Mouse (Mus musculus): Measurements from ENCODE around the gene Alox15. TPM values are rescaled to one million over a fixed set of nuclear protein-coding genes. Genes with fewer than 3 reads are reported as not detected.
A peak's percentile ranks its signal among the peaks of the same experiment; 100 is the strongest.
"Not testable (repeated sequence)": the region's sequence is repeated elsewhere in the genome, so short reads cannot be mapped to it uniquely, and the experiment has no call there.

Gene Alox15
- total RNA-seq (2021), result 1 to 10 TPM; 5.2 to 8.1 TPM
- long read RNA-seq, experiment 1, transcript Alox15-201 (14 exons, 2,409 nt), result major isoform, 12 of 15 reads
- long read RNA-seq, experiment 1, partial matches to known transcripts, result 2 of 15 reads
- long read RNA-seq, experiment 1, other reads (novel, unspliced or antisense), result 1 of 15 reads
- long read RNA-seq, experiment 2, partial matches to known transcripts, result 0 of 4 reads
- long read RNA-seq, experiment 2, other reads (novel, unspliced or antisense), result 0 of 4 reads

DNA sequence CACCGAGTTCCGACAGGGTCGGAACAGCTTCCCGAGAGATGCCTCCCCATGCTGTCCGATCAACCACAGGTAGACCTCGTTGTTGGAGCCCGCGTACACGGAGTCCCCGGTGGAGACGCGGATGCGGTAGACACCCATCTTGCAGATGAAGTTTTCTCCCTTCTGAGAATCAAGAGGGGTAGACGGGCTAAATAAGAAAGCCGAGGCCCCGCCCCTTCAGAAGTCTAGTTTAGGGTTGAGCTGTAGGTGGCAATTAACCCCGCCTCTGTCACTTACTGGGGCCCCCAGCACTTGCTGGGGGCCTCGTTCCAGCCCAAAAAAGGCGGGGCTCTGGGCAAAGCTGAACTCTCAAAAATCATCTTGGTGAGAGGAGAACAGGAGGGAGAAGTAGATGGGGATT, at the start of gene Alox15:
Gene Alox15, minus strand, starts transcription at position 164 of the 400 bp plus-strand sequence.
- no peak for DNase-seq

DNA sequence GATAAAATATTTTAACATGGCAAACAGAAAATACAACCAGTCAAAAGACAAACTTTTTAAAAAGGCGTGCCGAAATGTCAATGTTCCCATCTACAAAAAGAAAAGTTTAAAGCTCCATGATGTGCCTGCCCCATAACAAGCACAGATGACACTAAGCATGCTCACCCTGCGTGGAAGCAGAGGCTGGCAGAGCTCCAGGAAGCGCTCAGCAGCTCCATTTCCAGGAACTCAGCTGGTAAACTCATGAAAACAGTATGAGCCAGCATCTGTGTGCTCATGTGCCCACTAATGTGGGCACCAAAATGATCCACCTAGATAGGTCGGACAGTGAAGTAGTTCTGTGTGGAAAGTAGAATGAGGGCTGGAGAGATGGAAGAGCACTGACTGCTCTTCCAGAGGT, 37.6 kb upstream of the Alox15 start:
- peak in 1 of 2 experiments; percentile 16 for DNase-seq
- intact Hi-C loops (cut with DNase I), result no loop called here

More for the DNA sequence above, at the start of gene Alox15:
- intact Hi-C loops (cut with DNase I), result no loop called here

DNA sequence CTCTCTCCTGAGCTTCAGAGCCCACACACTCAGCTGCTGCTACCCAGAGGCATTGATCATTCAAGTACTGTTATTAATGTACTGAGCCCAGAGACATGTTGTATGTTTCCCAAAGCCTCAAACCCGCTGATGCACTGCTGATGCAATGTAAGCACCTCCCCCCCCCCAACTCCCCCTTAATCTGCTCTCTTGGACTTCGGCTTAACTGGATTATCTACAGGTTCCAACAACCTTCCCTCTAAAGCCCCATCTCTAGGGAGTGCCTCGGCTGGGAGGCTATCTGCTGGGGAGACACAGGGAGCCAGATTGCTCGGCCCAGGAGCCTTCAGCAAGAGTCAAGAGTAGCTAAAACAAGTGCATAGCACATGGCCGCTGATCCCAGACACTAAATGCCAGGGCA, 35.6 kb upstream of the Alox15 start:
- no peak for DNase-seq
- intact Hi-C loops (cut with DNase I), result no loop called here

DNA sequence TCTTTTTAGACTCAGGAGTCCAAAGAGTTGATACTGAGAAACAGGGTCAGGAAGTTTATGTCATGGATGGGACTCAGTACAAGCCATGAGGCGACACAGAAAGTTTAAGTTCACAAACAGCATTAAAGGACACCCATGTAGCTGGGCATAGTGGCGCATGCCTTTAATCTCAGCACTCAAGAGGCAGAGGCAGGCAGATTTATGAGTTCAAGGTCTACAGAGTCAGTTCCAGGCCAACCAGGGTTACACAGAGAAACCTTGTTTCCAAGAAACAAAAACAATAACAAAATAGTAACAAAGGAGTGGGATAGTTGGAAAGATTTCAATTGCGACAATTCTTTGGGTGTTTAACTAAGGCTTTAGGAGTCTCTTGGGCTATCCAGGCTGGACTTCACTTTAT, 32.3 kb upstream of the Alox15 start:
- no peak for DNase-seq
- intact Hi-C loops (cut with DNase I), result no loop called here

DNA sequence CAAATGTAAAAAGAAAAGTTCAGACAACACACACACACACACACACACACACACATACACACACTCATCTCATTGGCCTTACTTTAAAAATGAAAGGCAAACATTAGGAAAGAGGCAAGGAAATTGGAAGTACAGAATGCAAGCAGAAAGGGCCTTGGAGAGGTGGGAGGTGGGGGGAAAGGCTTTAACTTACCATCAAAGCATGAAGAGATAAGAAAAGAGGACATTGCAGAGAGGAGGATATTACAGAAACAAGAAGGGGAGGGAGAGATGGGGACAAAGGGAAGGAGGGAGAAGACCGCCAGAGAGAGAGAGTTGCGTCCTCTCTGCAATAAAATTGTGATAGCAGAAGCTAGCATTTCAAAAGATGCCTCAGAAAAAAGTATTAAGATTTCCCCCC, 29.5 kb upstream of the Alox15 start:
- intact Hi-C loops (cut with DNase I), result no loop called here

DNA sequence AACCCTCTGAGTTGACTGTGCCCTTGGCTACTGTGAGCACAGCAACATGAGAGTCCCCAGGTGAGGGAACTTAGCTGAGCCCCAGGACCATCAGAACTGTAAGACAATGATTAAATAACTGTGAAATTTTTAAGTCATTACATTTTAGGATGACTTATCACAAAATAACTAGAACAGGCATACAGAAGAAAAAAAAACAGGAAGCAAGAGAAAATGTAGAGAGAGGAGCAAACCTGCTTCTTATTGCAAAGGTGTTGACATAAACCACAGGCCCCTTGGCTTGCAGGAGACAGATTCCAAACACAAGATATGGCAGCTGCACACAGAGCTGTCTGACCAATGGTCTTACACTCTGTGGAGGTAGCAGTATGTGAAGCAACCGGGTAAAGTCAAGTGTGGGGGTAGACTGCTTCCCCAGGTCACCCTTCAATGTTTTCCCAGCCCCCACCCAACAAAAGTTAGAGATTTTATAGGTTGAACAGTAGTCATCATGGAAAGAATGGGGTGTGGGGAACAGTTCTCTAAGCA, 28.7 kb upstream of the Alox15 start:
- DNase-seq, result no peak
- intact Hi-C loops (cut with DNase I), result no loop called here

More for the DNA sequence above, 29.5 kb upstream of the Alox15 start:
- no peak for DNase-seq

DNA sequence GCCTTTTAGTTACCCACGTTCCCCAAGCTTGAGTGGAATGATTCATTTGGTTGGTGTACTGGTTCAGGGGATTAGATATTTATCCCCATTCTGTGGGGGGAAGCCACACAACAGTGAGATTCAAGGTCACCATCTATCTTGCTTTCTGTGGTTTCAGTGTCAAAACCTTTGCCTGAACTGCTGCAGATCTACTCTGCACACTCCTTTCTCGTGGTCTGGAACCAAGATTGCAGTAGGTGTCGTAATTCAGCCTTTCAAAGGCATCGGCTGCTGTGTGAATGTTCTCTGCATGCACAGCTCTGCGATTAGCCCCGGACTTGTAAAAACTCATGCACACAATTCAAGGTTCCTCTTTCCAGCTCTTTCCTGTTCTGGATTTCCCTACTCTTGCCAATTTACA, 24.2 kb upstream of the Alox15 start:
- no peak for DNase-seq
- intact Hi-C loops (cut with DNase I), result no loop called here

DNA sequence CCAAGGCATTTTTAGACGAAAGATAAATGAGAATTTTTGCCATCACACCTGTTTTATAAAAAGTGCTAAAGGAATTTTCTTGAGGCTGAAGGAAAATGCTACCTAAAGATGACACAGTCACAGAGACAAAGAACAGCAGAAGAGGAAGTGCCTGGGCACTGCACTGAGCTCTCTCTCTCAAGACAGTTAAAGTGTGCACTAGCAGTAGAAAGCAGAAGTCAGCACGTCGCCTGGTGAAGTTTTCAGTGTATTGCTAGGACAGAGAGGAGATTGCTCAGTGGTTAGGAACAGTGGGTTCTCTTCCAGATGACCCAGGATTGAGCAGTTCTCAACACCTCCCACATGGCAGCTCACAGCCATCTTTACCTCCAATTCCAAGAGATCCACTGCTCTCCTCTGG, 22.5 kb upstream of the Alox15 start:
- DNase-seq, result no peak
- intact Hi-C loops (cut with DNase I), result no loop called here

DNA sequence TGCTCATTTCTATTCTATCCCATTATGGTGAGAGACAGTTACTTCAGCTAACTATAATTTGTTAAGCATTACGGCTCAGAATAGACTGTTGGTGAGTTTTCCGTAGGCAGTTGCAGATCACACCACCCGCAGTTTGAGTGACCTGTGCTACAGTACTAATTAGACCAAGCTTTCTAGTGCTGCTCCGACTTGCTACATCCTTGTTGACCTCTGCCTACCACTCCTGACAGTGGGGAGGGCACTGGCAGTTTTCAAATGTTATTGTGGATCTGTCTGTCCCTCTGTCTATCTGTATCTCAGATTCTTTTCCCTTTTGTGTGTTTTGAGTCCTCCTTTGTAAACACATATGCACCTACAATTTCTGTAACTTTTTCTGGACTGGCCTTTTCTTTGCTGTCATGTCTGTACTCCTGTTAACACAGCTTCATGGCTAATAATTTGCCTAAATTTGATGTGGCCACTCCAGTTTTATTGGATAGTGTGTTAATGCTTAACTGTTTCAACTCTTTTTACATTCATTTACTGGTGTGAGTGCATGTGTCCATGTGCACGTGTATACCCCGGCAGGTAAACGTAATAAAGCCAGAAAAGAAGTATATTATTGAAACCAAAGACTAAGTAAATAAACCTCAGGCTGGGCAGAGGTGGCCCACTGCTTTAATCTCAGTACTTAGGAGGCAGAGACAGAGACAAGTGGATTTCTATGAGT, 21.2 kb upstream of the Alox15 start:
- no peak for DNase-seq
- intact Hi-C loops (cut with DNase I), result no loop called here

DNA sequence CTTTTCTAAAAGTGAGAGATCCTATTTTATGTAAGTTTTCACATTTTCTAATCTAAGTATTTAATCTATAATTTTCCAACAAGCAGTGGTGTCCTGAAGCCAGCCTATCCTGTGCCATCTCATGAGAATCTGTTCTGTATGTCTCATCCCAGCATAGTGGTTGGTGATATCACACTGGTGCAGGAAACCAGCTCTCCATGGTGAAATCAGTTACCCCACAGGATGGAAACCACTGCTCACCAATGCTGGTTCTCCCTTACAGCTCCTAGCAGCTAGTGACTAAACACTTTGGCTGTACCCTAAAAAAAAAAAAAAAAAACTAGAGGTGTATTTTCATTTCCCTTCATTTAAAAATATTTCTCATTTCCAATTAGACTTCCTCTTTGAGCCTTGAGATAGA, 20.6 kb upstream of the Alox15 start:
- no peak for DNase-seq
- intact Hi-C loops (cut with DNase I), result no loop called here

DNA sequence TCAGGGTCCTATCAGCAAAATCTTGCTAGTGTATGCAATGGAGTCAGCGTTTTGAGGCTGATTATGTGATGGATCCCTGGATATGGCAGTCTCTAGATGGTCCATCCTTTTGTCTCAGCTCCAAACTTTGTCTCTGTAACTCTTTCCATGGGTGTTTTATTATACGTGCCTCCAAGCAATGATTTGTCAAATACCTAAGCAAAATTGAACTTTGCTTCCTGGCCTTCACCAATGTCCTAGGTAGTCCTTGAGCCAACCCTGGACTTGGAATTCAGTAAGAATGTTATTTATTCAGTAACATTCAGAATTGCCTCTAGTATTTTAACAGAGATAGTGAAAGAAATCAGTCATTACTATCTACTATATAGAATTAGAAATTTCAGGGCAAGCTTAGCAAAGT, 16.8 kb upstream of the Alox15 start:
- intact Hi-C loops (cut with DNase I); DNase-seq: not testable (repeated sequence)

DNA sequence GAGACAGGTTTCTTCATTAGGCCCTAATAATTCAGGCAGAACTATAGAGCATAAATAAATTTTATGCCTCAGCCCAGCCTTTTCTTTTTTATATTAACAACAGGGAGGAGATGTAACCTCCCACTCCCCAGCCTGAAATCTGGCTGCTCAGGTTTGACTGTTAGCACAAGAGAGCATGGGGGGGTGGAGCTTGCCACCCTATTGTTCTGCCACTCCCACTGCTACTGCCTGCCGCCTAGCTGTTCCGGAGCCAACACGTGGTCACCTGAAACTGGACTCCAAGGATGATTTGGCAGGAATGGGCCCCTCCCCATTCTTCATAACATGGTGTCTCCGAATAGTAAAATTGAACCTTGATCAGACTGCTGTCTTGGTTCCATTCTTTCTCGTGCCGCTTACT, 15.9 kb upstream of the Alox15 start:
- DNase-seq; intact Hi-C loops (cut with DNase I): not testable (repeated sequence)

DNA sequence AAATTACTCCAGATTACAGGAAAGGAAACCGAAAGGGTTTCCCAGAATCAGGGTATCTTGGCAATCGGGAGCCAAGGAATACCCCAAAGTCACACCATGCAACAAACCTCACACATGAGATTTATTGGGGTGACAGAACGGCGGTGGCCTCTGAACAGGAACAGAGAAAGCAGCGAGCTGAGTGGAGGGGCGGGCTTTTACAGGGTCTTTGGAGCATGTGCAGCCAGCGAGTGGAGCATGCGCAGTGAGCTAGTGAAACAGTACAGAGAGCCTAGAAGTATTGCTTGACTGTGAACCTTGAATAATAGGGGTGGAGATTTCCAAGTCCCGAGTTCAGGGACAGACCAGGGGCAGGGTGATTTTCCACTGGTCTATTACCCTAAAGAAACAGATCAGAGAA, 3.2 kb downstream of the Alox15 start:
- DNase-seq, result no peak
- intact Hi-C loops (cut with DNase I), result no loop called here

DNA sequence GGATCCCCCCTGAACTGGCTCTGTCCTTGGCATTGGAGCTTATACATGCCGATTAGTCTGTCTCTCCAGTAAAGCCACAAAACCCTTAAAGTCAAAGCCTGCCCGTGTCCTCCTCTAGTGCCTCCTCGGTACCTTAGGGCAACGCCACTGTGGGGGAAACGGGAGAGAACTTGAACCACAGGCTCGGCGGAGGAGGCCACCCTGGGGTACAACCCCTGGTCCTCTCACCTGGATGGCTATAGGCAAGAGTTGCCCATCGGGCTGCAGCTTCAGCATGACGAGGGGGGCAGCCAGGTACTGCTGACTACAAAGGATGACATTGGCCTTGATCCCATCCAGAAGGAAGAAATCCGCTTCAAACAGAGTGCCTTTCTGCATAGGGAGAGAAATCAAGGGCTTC, 4.0 kb downstream of the Alox15 start:
- no peak for DNase-seq

DNA sequence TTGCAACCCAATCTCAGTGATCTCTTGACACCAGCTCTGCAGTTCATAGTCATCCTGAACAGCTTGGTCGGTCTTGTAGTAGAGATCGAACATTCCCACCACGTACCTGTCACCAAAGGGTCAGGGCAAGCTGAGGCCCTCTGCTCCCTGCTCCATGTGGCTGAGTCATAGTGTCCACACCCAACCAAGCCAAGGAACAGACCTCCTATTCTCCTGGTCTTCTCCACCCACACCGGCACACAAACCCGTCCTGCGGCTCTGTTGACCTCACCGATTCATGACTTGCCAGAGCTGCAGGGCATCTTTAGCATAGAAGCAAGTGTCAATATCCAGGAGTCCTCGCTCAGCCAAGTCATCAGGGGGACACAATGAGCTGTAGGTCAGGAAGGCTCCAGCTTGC, 6.3 kb downstream of the Alox15 start:
- no peak for DNase-seq
- intact Hi-C loops (cut with DNase I), result no loop called here

More for the DNA sequence above, 4.0 kb downstream of the Alox15 start:
- intact Hi-C loops (cut with DNase I), result no loop called here

DNA sequence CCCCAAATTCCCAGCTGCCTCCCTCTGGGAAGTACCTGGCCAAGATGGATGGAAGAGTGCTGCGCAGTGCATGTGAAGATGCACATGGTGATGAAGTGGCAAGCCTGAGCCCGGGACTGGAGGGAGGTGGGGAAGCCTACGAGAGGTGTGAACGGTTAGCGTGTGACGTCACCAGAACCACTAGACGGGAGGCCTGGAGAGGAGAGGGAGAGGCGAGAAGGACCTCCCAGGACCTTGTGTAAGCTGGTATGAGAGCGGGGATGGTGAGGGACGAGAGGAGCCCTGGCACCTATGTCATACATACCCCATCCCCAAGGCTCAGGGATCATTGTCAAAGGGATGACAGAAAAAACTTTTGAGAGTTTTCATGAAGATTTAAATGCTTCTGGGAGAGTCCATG, 6.8 kb downstream of the Alox15 start:
- intact Hi-C loops (cut with DNase I), result no loop called here
- no peak for DNase-seq

DNA sequence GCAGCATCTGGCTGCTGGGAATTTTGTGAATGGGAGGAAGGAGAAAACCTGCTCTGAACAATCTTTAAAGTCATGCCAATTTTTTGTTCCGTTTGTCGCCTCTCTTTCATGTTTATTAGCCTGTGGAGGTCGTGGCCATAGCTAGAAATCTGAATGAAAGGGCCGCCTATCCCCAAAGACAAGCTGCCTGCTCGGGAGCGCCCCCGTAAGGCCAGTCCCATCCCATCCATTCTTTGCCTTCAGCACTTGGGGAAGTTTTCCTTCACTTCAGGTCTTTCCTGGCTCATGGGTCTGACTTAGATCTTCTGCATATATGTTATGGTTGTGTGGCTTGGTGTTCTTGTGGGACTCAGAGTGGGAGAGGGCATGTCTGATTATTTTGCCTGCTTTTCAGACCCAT, 12.3 kb downstream of the Alox15 start:
- no peak for DNase-seq
- intact Hi-C loops (cut with DNase I), result no loop called here

DNA sequence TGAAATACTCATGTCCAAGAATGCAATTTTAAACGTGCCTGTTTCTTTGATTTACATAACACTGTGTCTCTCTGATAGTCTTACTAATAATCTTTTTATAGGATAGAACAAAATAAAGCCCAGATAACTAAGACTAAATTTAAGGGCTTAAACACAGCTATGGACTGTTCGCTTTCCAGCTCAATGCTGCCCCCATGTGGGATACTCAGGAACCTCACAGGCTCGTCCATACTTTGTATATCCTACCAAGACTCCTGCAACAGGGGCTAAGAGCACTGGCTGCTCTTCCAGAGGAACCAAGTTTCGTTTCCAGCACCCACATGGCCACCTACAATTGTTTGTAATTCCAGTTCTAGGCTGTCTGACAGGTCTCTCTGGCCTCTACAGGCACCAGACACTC, 17.4 kb downstream of the Alox15 start:
- DNase-seq, result peak; percentile 67 to 81
- intact Hi-C loops (cut with DNase I), result no loop called here

DNA sequence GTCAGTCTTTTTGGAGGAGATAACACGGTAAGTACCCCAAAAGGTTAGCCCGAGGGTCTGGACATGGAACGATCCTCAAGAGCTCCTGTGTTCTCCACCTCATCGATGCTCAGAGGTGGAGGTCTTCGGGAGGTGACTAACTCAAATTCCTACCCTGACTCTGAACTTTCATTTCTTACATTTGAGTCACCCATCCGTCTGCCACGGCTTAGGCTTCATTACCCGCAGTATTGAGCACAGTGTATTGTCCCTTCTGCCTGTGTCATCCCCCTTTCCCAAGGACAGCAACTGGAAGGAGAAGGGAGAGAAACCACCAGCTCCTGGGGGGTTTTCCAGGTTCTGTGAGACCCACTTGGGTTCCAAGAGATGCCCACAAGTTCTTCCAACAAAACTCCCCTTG, 27.1 kb downstream of the Alox15 start:
- DNase-seq, result no peak
- intact Hi-C loops (cut with DNase I), result no loop called here

DNA sequence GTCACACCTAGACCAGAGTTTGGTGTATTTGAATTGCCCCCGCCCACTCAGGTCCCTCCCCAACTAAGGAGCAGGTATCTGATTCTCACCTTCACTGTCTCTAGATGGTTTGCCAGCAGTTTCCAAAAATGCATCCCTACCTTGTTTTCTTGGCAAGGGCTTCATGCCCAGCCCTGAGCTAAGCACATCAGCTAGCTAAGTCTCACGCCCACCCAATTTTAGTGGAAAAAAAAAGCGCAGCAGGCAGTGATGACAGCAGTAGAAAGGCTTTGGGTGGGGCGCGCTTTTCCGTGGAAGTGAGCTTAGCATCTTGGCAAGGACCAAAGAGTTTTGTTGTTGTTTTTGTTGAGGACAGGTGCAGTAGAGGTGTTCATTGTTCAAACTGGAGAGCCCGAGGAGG, 29.3 kb downstream of the Alox15 start, which contains the start of gene Alox12e:
Gene Alox12e, minus strand, starts transcription at position 101 of the 400 bp plus-strand sequence.
- no peak for DNase-seq
- intact Hi-C loops (cut with DNase I), result no loop called here

DNA sequence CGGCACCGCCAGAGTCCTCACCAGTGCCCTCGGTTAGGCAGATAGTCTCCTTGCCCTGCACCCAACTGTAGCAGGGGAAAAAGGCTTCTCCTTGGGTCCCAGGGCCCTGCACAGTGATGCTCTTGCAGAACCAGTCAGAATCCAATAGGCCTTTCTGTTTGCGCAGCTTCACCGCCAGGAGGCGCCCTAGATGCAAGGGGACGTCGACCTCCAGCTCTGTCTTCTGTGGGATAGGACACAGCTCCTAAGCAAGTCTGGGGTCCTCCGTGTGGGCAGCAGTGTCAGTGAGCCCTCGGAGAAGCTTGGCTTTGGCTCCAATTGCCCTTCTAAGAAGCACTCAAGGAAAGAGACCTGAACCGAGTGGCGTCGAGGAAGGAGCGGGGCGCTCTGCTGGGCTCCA, 30.2 kb downstream of the Alox15 start:
- peak; percentile 63 to 75 for DNase-seq
- intact Hi-C loops (cut with DNase I), result no loop called here

DNA sequence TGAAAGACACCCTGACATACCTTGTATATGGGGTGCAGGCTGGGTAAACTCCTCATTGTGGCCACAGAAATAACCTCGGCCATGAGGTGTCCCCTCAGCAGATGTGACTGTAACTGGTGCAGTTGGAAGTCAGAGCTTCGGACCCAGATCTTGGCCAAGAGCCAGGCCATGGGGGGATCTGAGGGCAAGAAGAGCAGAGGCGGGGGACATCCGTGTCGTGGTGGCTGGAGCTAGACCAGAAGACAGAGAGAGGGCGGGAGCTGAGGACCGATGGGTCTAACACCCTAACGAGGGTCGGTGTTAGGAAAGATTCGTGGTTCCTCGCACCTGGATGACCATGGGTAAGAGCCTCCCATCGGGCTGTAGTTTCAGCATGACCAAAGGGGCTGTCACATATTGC, 32.2 kb downstream of the Alox15 start:
- intact Hi-C loops (cut with DNase I), result loop anchor here (10.0 kb wide), 2 partner anchors 175 to 265 kb away; partner anchors contain the start of gene Asgr1
- DNase-seq, result no peak

Data from heart, postnatal 14 days (tissue).